Mouse (Mus musculus) adrenal gland, adult 18-20 months (tissue): ENCODE results near the gene Tfeb. TPM values are rescaled to one million over a fixed set of nuclear protein-coding genes. Genes with fewer than 3 reads are reported as not detected.

Experiments
- DNase-seq, 2 experiments: peaks; one replicate each; pipeline ENCODE4 v3.0.0; 2021 to 2022; ENCODE audit warnings: low spot score in 2 of 2
- total RNA-seq, 2 experiments: library from RNA; stranded (reverse); gene quantifications; 1 replicate in 1 of 2; 2 replicates in 1 of 2; pipeline ENCODE4 v1.2.3; 2021

The Tfeb gene
- total RNA-seq, 2 experiments from 2014 or later = 12.4 to 16.0 TPM

- no peak for DNase-seq
These were observed 13.3 kb downstream of the Tfeb start for GRCm38 (mm10) chr17:47750101-47750500.

- DNase-seq = no peak
These were observed 15.0 kb downstream of the Tfeb start for GRCm38 (mm10) chr17:47751811-47752210.

- DNase-seq = no peak
These were observed 16.4 kb downstream of the Tfeb start for GRCm38 (mm10) chr17:47753130-47753775.

- no peak for DNase-seq
These were observed 17.4 kb downstream of the Tfeb start for GRCm38 (mm10) chr17:47754246-47754645.

GRCm38 (mm10) chr17:47756366-47756765 lies 19.5 kb downstream of the Tfeb start:
- DNase-seq = no peak

- no peak for DNase-seq
These were observed 20.3 kb downstream of the Tfeb start for GRCm38 (mm10) chr17:47757056-47757610.

GRCm38 (mm10) chr17:47759702-47760410 lies 23.0 kb downstream of the Tfeb start:
- DNase-seq = peak in 1 of 2 experiments; percentile 44

- no peak for DNase-seq
These were observed 25.2 kb downstream of the Tfeb start for GRCm38 (mm10) chr17:47762028-47762427.

GRCm38 (mm10) chr17:47762518-47763340 lies 25.9 kb downstream of the Tfeb start:
- no peak for DNase-seq

- DNase-seq = no peak
These were observed 29.2 kb downstream of the Tfeb start for GRCm38 (mm10) chr17:47765986-47766385.

GRCm38 (mm10) chr17:47766407-47767043 lies 29.7 kb downstream of the Tfeb start:
- DNase-seq = no peak

- no peak for DNase-seq
These were observed 30.2 kb downstream of the Tfeb start for GRCm38 (mm10) chr17:47767081-47767455.

GRCm38 (mm10) chr17:47767456-47768141 lies 30.8 kb downstream of the Tfeb start:
- DNase-seq = no peak

- DNase-seq = peak in 1 of 2 experiments; percentile 44
These were observed 32.0 kb downstream of the Tfeb start for GRCm38 (mm10) chr17:47768707-47769276.

- no peak for DNase-seq
These were observed 32.8 kb downstream of the Tfeb start for GRCm38 (mm10) chr17:47769389-47770299.

GRCm38 (mm10) chr17:47773604-47774003 lies 36.8 kb downstream of the Tfeb start:
- no peak for DNase-seq

GRCm38 (mm10) chr17:47777141-47777540 lies 40.3 kb downstream of the Tfeb start:
- no peak for DNase-seq

- DNase-seq = no peak
These were observed 43.6 kb downstream of the Tfeb start for GRCm38 (mm10) chr17:47780470-47780869.

- DNase-seq = no peak
These were observed 45.7 kb downstream of the Tfeb start for GRCm38 (mm10) chr17:47782486-47782885.
